20 mouse cellular contexts compared by ENCODE assay signal in genomic region chr8:110674589-110674988, GRCm38 (mm10).
"Had no signal": no experiment of that assay in that cellular context is flagged by ENCODE, and none has a peak within 500 bp of the region (broad histone marks: within the 10 kb centered on the region; RNA-seq: fewer than 3 reads in every experiment).

No protein-coding gene starts in this region.

- H3K36me3 ChIP-seq: midbrain, embryonic 15.5 days had no signal

- H3K27me3 ChIP-seq: limb, embryonic 12.5 days; limb, embryonic 15.5 days; midbrain, embryonic 12.5 days; midbrain, embryonic 15.5 days; neural tube, embryonic 13.5 days had no signal

- H3K4me1 ChIP-seq: midbrain, embryonic 12.5 days; midbrain, embryonic 15.5 days; neural tube, embryonic 13.5 days had no signal

- H3K4me2 ChIP-seq: limb, embryonic 12.5 days; limb, embryonic 15.5 days; liver, embryonic 11.5 days; lung, embryonic 14.5 days; midbrain, embryonic 12.5 days; midbrain, embryonic 15.5 days; neural tube, embryonic 13.5 days had no signal

- DNase-seq: kidney, postnatal 14 days; kidney, postnatal 4 days; left cerebral cortex, postnatal 4 days; liver, postnatal 0 days; lung, embryonic 14.5 days; retina, postnatal 1 day; right cerebral cortex, postnatal 25 days; spleen, adult 18-20 months; thymus, adult 18-20 months; thymus, postnatal 36 days had no signal

- ATAC-seq: liver, postnatal 0 days; lung, postnatal 0 days; midbrain, embryonic 15.5 days had no signal

- H3K9ac ChIP-seq: limb, embryonic 12.5 days; limb, embryonic 15.5 days; liver, embryonic 14.5 days; liver, postnatal 0 days; lung, embryonic 14.5 days; midbrain, embryonic 12.5 days; midbrain, embryonic 15.5 days; neural tube, embryonic 13.5 days had no signal

- H3K4me3 ChIP-seq: limb, embryonic 12.5 days; limb, embryonic 15.5 days; midbrain, embryonic 12.5 days; midbrain, embryonic 15.5 days; myocyte; neural tube, embryonic 13.5 days had no signal

- H3K27ac ChIP-seq: limb, embryonic 12.5 days; limb, embryonic 15.5 days; liver, embryonic 14.5 days; macrophage; midbrain, embryonic 12.5 days; midbrain, embryonic 15.5 days; neural tube, embryonic 13.5 days had no signal

- H3K9me3 ChIP-seq: limb, embryonic 12.5 days; limb, embryonic 15.5 days; midbrain, embryonic 12.5 days; midbrain, embryonic 15.5 days; neural tube, embryonic 13.5 days had no signal
